Mouse (Mus musculus): ENCODE measurements at regions not wholly inside any gene's neighbourhood (a gene's known extent, or its start where the extent isn't known, plus 50 kb on each side); places are given as distances from the start of the nearest gene placed in this dataset.
A peak's percentile ranks its signal among the peaks of the same experiment; 100 is the strongest.
"Not testable (repeated sequence)": the region's sequence is repeated elsewhere in the genome, so short reads cannot be mapped to it uniquely, and the experiment has no call there.

- DNase-seq, result no peak
Observed at GRCm38 (mm10) chr12:46636888-46637287, 181.8 kb downstream of the Nova1 start.

- DNase-seq, result peak; percentile 7
Observed at GRCm38 (mm10) chr12:46635125-46635772, 183.5 kb downstream of the Nova1 start.

GRCm38 (mm10) chr12:46634771-46635124 lies 184.0 kb downstream of the Nova1 start:
- DNase-seq, result no peak

- DNase-seq, result not testable (repeated sequence)
Observed at GRCm38 (mm10) chr12:46632384-46632783, 186.3 kb downstream of the Nova1 start.

- no peak for DNase-seq
Observed at GRCm38 (mm10) chr12:46627320-46627719, 191.4 kb downstream of the Nova1 start.

- DNase-seq, result no peak
Observed at GRCm38 (mm10) chr12:46611439-46611838, 207.3 kb downstream of the Nova1 start.

- peak; percentile 1 for DNase-seq
Observed at GRCm38 (mm10) chr12:46609580-46610311, 209.0 kb downstream of the Nova1 start.

GRCm38 (mm10) chr12:46608290-46608910 lies 210.3 kb downstream of the Nova1 start:
- DNase-seq, result no peak

- no peak for DNase-seq
Observed at GRCm38 (mm10) chr12:46597200-46597599, 221.5 kb downstream of the Nova1 start.

- DNase-seq, result no peak
Observed at GRCm38 (mm10) chr12:46568665-46569064, 250.1 kb downstream of the Nova1 start.

- no peak for DNase-seq
Observed at GRCm38 (mm10) chr12:46566324-46566723, 252.4 kb downstream of the Nova1 start.

- no peak for DNase-seq
Observed at GRCm38 (mm10) chr12:46520942-46521341, 297.8 kb downstream of the Nova1 start.

- no peak for DNase-seq
Observed at GRCm38 (mm10) chr12:46507829-46508228, 310.9 kb downstream of the Nova1 start.

GRCm38 (mm10) chr12:46492465-46492864 lies 326.3 kb downstream of the Nova1 start:
- DNase-seq, result no peak

GRCm38 (mm10) chr12:46450888-46451287 lies 367.8 kb downstream of the Nova1 start:
- no peak for DNase-seq

GRCm38 (mm10) chr12:46444644-46445313 lies 373.9 kb downstream of the Nova1 start:
- no peak for DNase-seq

GRCm38 (mm10) chr12:46419591-46419990 lies 399.1 kb downstream of the Nova1 start:
- DNase-seq, result no peak

GRCm38 (mm10) chr12:46418990-46419389 lies 399.7 kb downstream of the Nova1 start:
- DNase-seq, result no peak

GRCm38 (mm10) chr12:46416765-46417404 lies 401.8 kb downstream of the Nova1 start:
- DNase-seq, result no peak

GRCm38 (mm10) chr12:46416250-46416649 lies 402.5 kb downstream of the Nova1 start:
- no peak for DNase-seq

GRCm38 (mm10) chr12:46405674-46406073 lies 413.1 kb downstream of the Nova1 start:
- DNase-seq, result no peak

- DNase-seq, result peak; percentile 6
Observed at GRCm38 (mm10) chr12:46399653-46399975, 419.1 kb downstream of the Nova1 start.

All from adrenal gland, postnatal 25 days (tissue).